Mouse (Mus musculus) spleen, adult 2 months (tissue): ENCODE measurements around the gene Nup93. TPM values are rescaled to one million over a fixed set of nuclear protein-coding genes. Genes with fewer than 3 reads are reported as not detected.

Experiments used
- DNase-seq, 2 experiments: peaks; one replicate each; pipeline versions ENCODE4 v3.0.0 to v3.0.0-alpha.2; 2012 to 2021; ENCODE audit warnings: low spot score in 2 of 2, low read depth in 1 of 2
- H3K27ac ChIP-seq: fragments of 200-500 bp; 2 replicates; pipeline ENCODE4 v1.5.1; 2012; ENCODE audit warnings: low read length, inconsistent platforms; ENCODE audit not compliant: insufficient read depth
- H3K27me3 ChIP-seq: fragments of 200-500 bp; 2 replicates; pipeline ENCODE4 v1.6.1; 2012; ENCODE audit warnings: mild to moderate bottlenecking, moderate library complexity, low read length, inconsistent platforms; ENCODE audit not compliant: control insufficient read depth, insufficient read depth
- H3K36me3 ChIP-seq: fragments of 200-500 bp; 2 replicates; pipeline ENCODE4 v1.6.1; 2012; ENCODE audit warnings: mild to moderate bottlenecking, low read length, inconsistent platforms; ENCODE audit not compliant: control insufficient read depth, insufficient read depth
- H3K4me1 ChIP-seq: fragments of 200-500 bp; 2 replicates; pipeline ENCODE4 v1.6.1; 2011; ENCODE audit warnings: inconsistent platforms; ENCODE audit not compliant: control insufficient read depth, insufficient read depth, insufficient read length
- H3K4me3 ChIP-seq: fragments of 200-500 bp; 2 replicates; pipeline ENCODE4 v1.5.1; 2011; ENCODE audit warnings: mild to moderate bottlenecking, inconsistent platforms; ENCODE audit not compliant: insufficient read depth, insufficient read length; ENCODE audit errors: extremely low read depth
- CTCF ChIP-seq: fragments of 200-500 bp; IDR thresholded peaks from 2 replicates; pipeline ENCODE4 v1.5.1; 2011; ENCODE audit warnings: mild to moderate bottlenecking, inconsistent platforms; ENCODE audit not compliant: insufficient read depth, insufficient read length, insufficient replicate concordance; ENCODE audit errors: extremely low read depth
- POLR2A ChIP-seq: fragments of 200-500 bp; IDR thresholded peaks from 2 replicates; pipeline ENCODE4 v1.6.1; 2011; ENCODE audit warnings: low read depth, low read length, inconsistent platforms
- WGBS: fragments of 180-500 bp; shearing (Covaris S2); methylation state at CpG from one replicate; pipeline ENCODE4 v1.1.7; 2018; 5-methylcytosine and 5-hydroxymethylcytosine counted together
- polyA plus RNA-seq: library from polyadenylated mRNA; depleted of rRNA; stranded (reverse); fragments of >200 nt; gene quantifications from 2 replicates; pipeline ENCODE4 v1.2.3, GENCODE M21; 2012

Nup93 gene
- polyA plus RNA-seq, 1 experiment: 13.2 TPM

DNA sequence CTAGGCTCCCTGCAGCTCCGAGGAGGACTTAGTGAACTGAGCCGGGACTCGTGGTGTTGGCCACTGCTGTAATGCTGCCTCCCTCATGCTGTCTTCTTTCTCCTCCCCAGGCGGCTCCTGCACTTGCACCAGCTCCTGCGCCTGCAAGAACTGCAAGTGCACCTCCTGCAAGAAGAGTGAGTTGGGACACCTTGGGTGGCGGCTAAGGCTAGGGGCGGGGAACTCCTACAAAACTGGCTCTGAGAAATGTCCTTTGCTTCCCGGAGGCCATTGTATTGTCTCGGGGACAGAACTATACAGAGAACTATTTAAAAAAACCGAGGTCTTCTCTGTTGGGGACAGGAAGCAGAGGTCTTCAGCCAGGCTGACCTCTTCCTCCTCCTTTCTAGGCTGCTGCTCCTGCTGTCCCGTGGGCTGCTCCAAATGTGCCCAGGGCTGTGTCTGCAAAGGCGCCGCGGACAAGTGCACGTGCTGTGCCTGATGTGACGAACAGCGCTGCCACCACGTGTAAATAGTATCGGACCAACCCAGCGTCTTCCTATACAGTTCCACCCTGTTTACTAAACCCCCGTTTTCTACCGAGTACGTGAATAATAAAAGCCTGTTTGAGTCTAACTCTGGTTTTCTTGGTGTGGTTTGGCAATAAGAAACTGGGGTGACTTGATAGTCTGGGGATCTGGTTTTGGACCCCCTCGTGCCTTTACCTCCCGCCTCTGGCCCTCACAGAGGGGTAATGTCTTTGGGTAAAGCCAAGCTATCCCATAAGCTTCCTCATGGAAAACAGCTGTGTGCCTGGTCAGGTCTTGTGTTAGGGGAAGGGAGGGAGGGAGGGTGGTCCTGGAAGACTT, 34.4 kb upstream of the Nup93 start:
- Histone ChIP-seq H3K36me3 (no peaks in the 10 kb centered on the region), H3K4me3 (peak overlapping the region; percentile 35; the same call in 1 of the 2 replicates), H3K27ac (no peak overlapping the region), H3K4me1 (peaks cover 5% of the 10 kb centered on the region), H3K27me3 (0 out of 2 replicates have a peak, but pooled peaks cover 2% of the 10 kb centered on the region)
- no peak for DNase-seq
- 8% methylated on average over 25 of the region's 25 CpGs for WGBS
- TF ChIP-seq POLR2A (no peak), CTCF (no peak)

DNA sequence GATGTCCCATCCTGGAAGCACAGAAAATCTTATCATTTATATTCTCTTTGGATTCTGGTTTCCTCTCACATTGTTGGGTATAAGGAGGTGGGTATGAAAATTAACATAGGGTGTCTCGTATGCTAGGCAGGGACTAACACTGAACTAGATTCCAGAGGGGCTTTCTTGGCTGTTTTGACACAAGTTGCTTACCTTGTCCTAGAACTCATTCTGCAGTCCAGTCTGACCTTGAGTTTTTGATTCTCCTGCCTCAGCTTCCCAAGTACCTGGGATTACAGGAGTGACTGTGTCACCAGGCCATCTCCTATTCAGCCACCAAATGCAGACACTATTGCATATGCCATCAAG, 33.8 kb upstream of the Nup93 start:
- Histone ChIP-seq H3K27ac (no peak overlapping the region), H3K27me3 (0 out of 2 replicates have a peak, but pooled peaks cover 2% of the 10 kb centered on the region), H3K4me3 (no peak overlapping the region), H3K4me1 (peaks cover 5% of the 10 kb centered on the region), H3K36me3 (no peaks in the 10 kb centered on the region)
- no peak for DNase-seq
- TF ChIP-seq POLR2A (no peak), CTCF (no peak)
- 81% methylated on average over 1 of the region's 1 CpGs for WGBS

- H3K27ac ChIP-seq: no peak overlapping the region
These were observed 32.1 kb upstream of the Nup93 start for GRCm38 (mm10) chr8:94182055-94182929.

GRCm38 (mm10) chr8:94183117-94183516, 31.2 kb upstream of the Nup93 start:
- H3K27me3 ChIP-seq: 0 out of 2 replicates have a peak, but pooled peaks cover 2% of the 10 kb centered on the region
- TF ChIP-seq CTCF (peak; percentile 65), POLR2A (no peak)
- H3K4me3 ChIP-seq: peak overlapping the region; percentile 40; the same call in 1 of the 2 replicates
- no peak overlapping the region for H3K27ac ChIP-seq
- peaks cover 7% of the 10 kb centered on the region for H3K4me1 ChIP-seq
- no peaks in the 10 kb centered on the region for H3K36me3 ChIP-seq
- 1% methylated on average over 16 of the region's 16 CpGs for WGBS
- peak; percentile 55 to 59 for DNase-seq

More at GRCm38 (mm10) chr8:94182055-94182929, 32.1 kb upstream of the Nup93 start:
- peaks cover 7% of the 10 kb centered on the region for H3K4me1 ChIP-seq
- 69% methylated on average over 13 of the region's 13 CpGs for WGBS
- H3K4me3 ChIP-seq: no peak overlapping the region
- H3K36me3 ChIP-seq: no peaks in the 10 kb centered on the region
- TF ChIP-seq CTCF (no peak), POLR2A (no peak)
- DNase-seq: no peak
- H3K27me3 ChIP-seq: 0 out of 2 replicates have a peak, but pooled peaks cover 2% of the 10 kb centered on the region

GRCm38 (mm10) chr8:94184357-94184843, 30.0 kb upstream of the Nup93 start:
- H3K4me3 ChIP-seq: no peak overlapping the region
- peaks cover 4% of the 10 kb centered on the region for H3K4me1 ChIP-seq
- 41% methylated on average over 12 of the region's 12 CpGs for WGBS
- H3K27me3 ChIP-seq: 0 out of 2 replicates have a peak, but pooled peaks cover 2% of the 10 kb centered on the region
- no peak for DNase-seq
- TF ChIP-seq POLR2A: no peak
- no peak for TF ChIP-seq CTCF
- H3K36me3 ChIP-seq: no peaks in the 10 kb centered on the region
- no peak overlapping the region for H3K27ac ChIP-seq

DNA sequence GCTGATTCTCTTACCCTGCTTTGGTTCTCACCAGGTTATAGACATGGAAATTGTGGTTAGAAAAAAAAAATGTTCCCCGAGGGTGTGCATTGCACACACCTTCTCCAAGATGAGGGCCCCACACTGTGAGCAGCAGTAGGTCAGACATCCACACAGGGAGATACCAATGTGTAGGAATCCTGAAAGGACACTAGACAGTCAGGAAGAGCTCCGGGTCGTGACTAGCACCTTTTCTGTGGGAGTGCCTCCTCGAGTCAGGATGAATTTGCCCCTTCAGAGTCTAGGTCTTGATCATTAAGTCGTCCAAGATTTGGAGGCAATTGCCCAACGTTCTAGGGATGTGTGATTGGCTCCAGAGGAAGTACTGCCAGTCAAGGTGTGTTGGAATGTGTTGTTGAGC, 28.6 kb upstream of the Nup93 start:
- no peak overlapping the region for H3K27ac ChIP-seq
- no peaks in the 10 kb centered on the region for H3K27me3 ChIP-seq
- no peak for DNase-seq
- WGBS: 59% methylated on average over 6 of the region's 6 CpGs
- H3K4me1 ChIP-seq: peaks cover 2% of the 10 kb centered on the region; the same call in 1 of the 2 replicates
- H3K4me3 ChIP-seq: no peak overlapping the region
- TF ChIP-seq POLR2A (no peak), CTCF (no peak)
- no peaks in the 10 kb centered on the region for H3K36me3 ChIP-seq
